In the genomic region with DNA sequence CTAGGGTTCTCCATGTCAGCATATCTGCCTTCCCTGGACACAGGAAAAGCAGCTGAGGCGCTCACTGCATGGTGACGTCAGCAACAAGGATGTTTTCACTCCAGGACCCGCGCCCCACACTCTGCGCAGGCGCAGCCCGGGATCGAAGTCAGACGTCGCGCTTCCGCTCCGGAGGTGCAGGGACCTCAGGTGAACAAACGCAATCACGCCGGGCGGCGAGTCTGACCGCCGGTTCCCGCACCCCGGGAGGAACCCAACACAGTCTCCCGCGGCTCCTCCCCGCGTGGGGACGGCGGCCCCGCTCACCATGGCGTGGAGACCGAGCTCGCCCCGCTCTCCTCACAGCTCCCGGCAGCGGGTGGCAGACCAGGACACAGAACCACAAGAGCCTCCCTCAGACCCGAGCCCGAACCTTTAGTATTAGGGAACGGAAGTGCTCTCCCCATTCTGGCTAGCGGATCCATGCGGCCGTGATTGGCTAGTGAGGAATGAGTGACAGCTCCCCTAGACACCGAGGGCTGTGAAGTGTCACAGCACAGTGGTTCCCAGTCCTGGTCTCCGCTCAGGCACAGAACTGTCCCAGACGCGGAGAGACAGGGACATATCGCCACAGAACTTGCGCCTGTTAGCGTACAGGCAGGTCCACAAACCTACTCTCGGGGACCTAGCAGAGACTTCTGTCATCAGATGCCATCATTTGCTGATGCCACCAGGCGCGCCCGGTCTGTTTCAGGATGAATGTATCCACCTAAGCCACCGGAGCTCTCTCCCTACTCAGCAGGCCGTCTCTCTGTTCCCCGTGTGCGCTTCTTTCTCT, we compare ENCODE assay signal across 8 mouse cellular contexts. TPM values are rescaled to one million over a fixed set of nuclear protein-coding genes. Genes with fewer than 3 reads are reported as not detected.
A peak's percentile ranks its signal among the peaks of the same experiment; 100 is the strongest.
DNase-seq lines count a peak whose midpoint lies in the region; ATAC-seq and TF ChIP-seq lines count a peak whose summit lies in the region.
"Not testable (repeated sequence)": the region's sequence is repeated elsewhere in the genome, so short reads cannot be mapped to it uniquely, and the experiment has no call there.

No protein-coding gene starts in this region.

- H3K27ac ChIP-seq in gastrocnemius, adult 2 months = peak overlapping the region; percentile 96
- H3K27ac ChIP-seq in hindbrain, postnatal 0 days = peak overlapping the region; percentile 94

- peak overlapping the region; percentile 54 for H3K9ac ChIP-seq in hindbrain, postnatal 0 days (replicated peaks; ENCODE audit: low read length)

- H3K4me1 ChIP-seq in hindbrain, postnatal 0 days (ENCODE audit: insufficient read depth, low read length) = not testable (repeated sequence)

- WGBS in hindbrain, postnatal 0 days = 1% methylated on average over 55 of the region's 56 CpGs

- peak; percentile 99 for ATAC-seq in hindbrain, postnatal 0 days
- peak; percentile 94 for ATAC-seq in megakaryocyte, adult 5-6 weeks (ENCODE audit: poor library complexity, severe bottlenecking)

- TF ChIP-seq CTCF in gastrocnemius, adult 2 months (IDR thresholded peaks at IDR 0.05); hindbrain, postnatal 0 days (IDR thresholded peaks at IDR 0.05; ENCODE audit: low read depth): not testable (repeated sequence)

- peak overlapping the region; percentile 66 for H3K4me2 ChIP-seq in hindbrain, postnatal 0 days (ENCODE audit: low read depth, low read length)

- intact Hi-C loops in gastrocnemius, adult 2 months (cut with DNase I) = not testable (repeated sequence)

- H3K36me3 ChIP-seq in hindbrain, postnatal 0 days (ENCODE audit: insufficient read depth, low read length) = not testable (repeated sequence)

- H3K4me3 ChIP-seq in gastrocnemius, adult 2 months = peak overlapping the region; percentile 81
- peak overlapping the region; percentile 45 for H3K4me3 ChIP-seq in hindbrain, postnatal 0 days (ENCODE audit: low read length)

- peak; percentile 88 for DNase-seq in T-cell, adult 2 months (ENCODE audit: low spot score)
- DNase-seq in cerebellum, postnatal 4 days (ENCODE audit: low spot score in 2 of 2) = peak; percentile 70 to 86
- DNase-seq in gastrocnemius, adult 2 months = peak; percentile 96
- peak; percentile 85 for DNase-seq in hindbrain, postnatal 0 days (ENCODE audit: low spot score)
- DNase-seq in left cerebral cortex, adult 8-10 months (ENCODE audit: low spot score in 2 of 2) = peak; percentile 84 to 95
- DNase-seq in right cerebral cortex, adult 2 months (ENCODE audit: low spot score in 2 of 2) = peak; percentile 94 to 96
- peak; percentile 71 for DNase-seq in urinary bladder, postnatal 10 days (ENCODE audit: low spot score)

- not testable (repeated sequence) for H3K27me3 ChIP-seq in hindbrain, postnatal 0 days (ENCODE audit: insufficient read depth, low read length)

- H3K9me3 ChIP-seq in hindbrain, postnatal 0 days (ENCODE audit: low read length) = not testable (repeated sequence)

RNA-seq across cellular contexts. Expression of gene Zfp119b, which starts 4.2 kb away (rescaled TPM):
- total RNA-seq in gastrocnemius, adult 2 months (2021) = 1 to 10 TPM; 2.9 to 4.1 TPM
- 1.8 and 4.3 TPM in 2 replicates for total RNA-seq in hindbrain, postnatal 0 days (2014; rRNA removed)
- polyA plus RNA-seq in hindbrain, postnatal 0 days (2015; fragmentation: Nextera tagmentation; extraction: Ambion mirVana) = 5.6 and 6.8 TPM in 2 replicates
- total RNA-seq in left cerebral cortex, adult 8-10 months (2022) = 1 to 10 TPM; 3.5 to 5.2 (median 4.0) TPM
- 9.1 and 12.0 TPM in 2 replicates for total RNA-seq in megakaryocyte, adult 5-6 weeks (2015)
- 4.6 and 7.0 TPM in 2 replicates for total RNA-seq in megakaryocyte, adult 5-6 weeks (2017)

RNA-seq across cellular contexts. Expression of gene Ebi3, which starts 7.4 kb away (rescaled TPM):
- under 1 TPM; 0.20 to 0.39 TPM for total RNA-seq in gastrocnemius, adult 2 months (2021)
- 0.61 and 3.8 TPM in 2 replicates for total RNA-seq in hindbrain, postnatal 0 days (2014; rRNA removed)
- 5.2 and 7.3 TPM in 2 replicates for polyA plus RNA-seq in hindbrain, postnatal 0 days (2015; fragmentation: Nextera tagmentation; extraction: Ambion mirVana)
- total RNA-seq in left cerebral cortex, adult 8-10 months (2022) = 1 to 10 TPM; 1.1 to 2.5 (median 1.7) TPM
- total RNA-seq in megakaryocyte, adult 5-6 weeks (2015) = 31.8 and 36.1 TPM in 2 replicates
- 16.6 and 34.0 TPM in 2 replicates for total RNA-seq in megakaryocyte, adult 5-6 weeks (2017)

RNA-seq across cellular contexts. Expression of gene Yju2, which starts 13.8 kb away (rescaled TPM):
- 10 to 100 TPM in 1 of 2 experiments, 1 to 10 TPM in 1; 8.3 to 10.2 TPM for total RNA-seq in gastrocnemius, adult 2 months (2021)
- total RNA-seq in hindbrain, postnatal 0 days (2014; rRNA removed) = 6.8 and 18.3 TPM in 2 replicates
- 16.7 and 19.4 TPM in 2 replicates for polyA plus RNA-seq in hindbrain, postnatal 0 days (2015; fragmentation: Nextera tagmentation; extraction: Ambion mirVana)
- total RNA-seq in left cerebral cortex, adult 8-10 months (2022) = 10 to 100 TPM; 12.9 to 16.9 (median 15.0) TPM
- 6.3 and 10.9 TPM in 2 replicates for total RNA-seq in megakaryocyte, adult 5-6 weeks (2015)
- total RNA-seq in megakaryocyte, adult 5-6 weeks (2017) = 14.7 and 17.1 TPM in 2 replicates

RNA-seq across cellular contexts. Expression of gene Shd, which starts 25.2 kb away (rescaled TPM):
- total RNA-seq in gastrocnemius, adult 2 months (2021) = under 1 TPM in 1 of 2 experiments, not detected in 1; 0.47 TPM
- total RNA-seq in hindbrain, postnatal 0 days (2014; rRNA removed) = 233 and 250 TPM in 2 replicates
- polyA plus RNA-seq in hindbrain, postnatal 0 days (2015; fragmentation: Nextera tagmentation; extraction: Ambion mirVana) = 150 and 152 TPM in 2 replicates
- total RNA-seq in left cerebral cortex, adult 8-10 months (2022) = 10 to 100 TPM; 34.8 to 38.9 (median 37.7) TPM
- total RNA-seq in megakaryocyte, adult 5-6 weeks (2015) = not detected in 2 replicates
- total RNA-seq in megakaryocyte, adult 5-6 weeks (2017) = 0.88 TPM in 1 of 2 replicates, not detected in the other

RNA-seq across cellular contexts. Expression of gene Fsd1, which starts 41.2 kb away (rescaled TPM):
- total RNA-seq in gastrocnemius, adult 2 months (2021) = not detected
- total RNA-seq in hindbrain, postnatal 0 days (2014; rRNA removed) = 136 and 140 TPM in 2 replicates
- 178 and 193 TPM in 2 replicates for polyA plus RNA-seq in hindbrain, postnatal 0 days (2015; fragmentation: Nextera tagmentation; extraction: Ambion mirVana)
- 10 to 100 TPM; 73.6 to 91.7 (median 81.2) TPM for total RNA-seq in left cerebral cortex, adult 8-10 months (2022)
- not detected in 2 replicates for total RNA-seq in megakaryocyte, adult 5-6 weeks (2015)
- total RNA-seq in megakaryocyte, adult 5-6 weeks (2017) = not detected in 2 replicates

Comparison
In these comparisons a context has a peak if more than half of its experiments do, and no peak if none do; other contexts are left out.
1. Peak in every context shown above with its lines: DNase-seq, ATAC-seq, H3K4me3 ChIP-seq and H3K27ac ChIP-seq.